Mouse (Mus musculus): Measurements from ENCODE around the gene Txnrd2.

The Txnrd2 gene

GRCm38 (mm10) chr16:18393595-18393994 is 32.6 kb upstream of the Txnrd2 start:
- no peak for DNase-seq (ENCODE audit: low spot score in 2 of 2)

- DNase-seq (ENCODE audit: low spot score in 2 of 2), result no peak
These were observed 32.1 kb upstream of the Txnrd2 start for GRCm38 (mm10) chr16:18394056-18394455.

- no peak for DNase-seq (ENCODE audit: low spot score in 2 of 2)
These were observed 31.2 kb upstream of the Txnrd2 start for GRCm38 (mm10) chr16:18394777-18395619.

- DNase-seq (ENCODE audit: low spot score in 2 of 2), result no peak
These were observed 30.6 kb upstream of the Txnrd2 start for GRCm38 (mm10) chr16:18395620-18396036.

- DNase-seq (ENCODE audit: low spot score in 2 of 2), result no peak
These were observed 30.0 kb upstream of the Txnrd2 start for GRCm38 (mm10) chr16:18396201-18396600.

- no peak for DNase-seq (ENCODE audit: low spot score in 2 of 2)
These were observed 29.2 kb upstream of the Txnrd2 start for GRCm38 (mm10) chr16:18396791-18397621.

GRCm38 (mm10) chr16:18400028-18400427 is 26.2 kb upstream of the Txnrd2 start:
- no peak for DNase-seq (ENCODE audit: low spot score in 2 of 2)

GRCm38 (mm10) chr16:18400472-18401216 is 25.5 kb upstream of the Txnrd2 start:
- DNase-seq (ENCODE audit: low spot score in 2 of 2), result no peak

GRCm38 (mm10) chr16:18403285-18403684 is 22.9 kb upstream of the Txnrd2 start:
- no peak for DNase-seq (ENCODE audit: low spot score in 2 of 2)

GRCm38 (mm10) chr16:18405091-18405854 is 20.9 kb upstream of the Txnrd2 start:
- no peak for DNase-seq (ENCODE audit: low spot score in 2 of 2)

GRCm38 (mm10) chr16:18405876-18406275 is 20.3 kb upstream of the Txnrd2 start:
- no peak for DNase-seq (ENCODE audit: low spot score in 2 of 2)

- peak in 1 of 2 experiments; percentile 53 for DNase-seq (ENCODE audit: low spot score in 2 of 2)
These were observed 19.9 kb upstream of the Txnrd2 start for GRCm38 (mm10) chr16:18406293-18406692.

GRCm38 (mm10) chr16:18407912-18408311 is 18.3 kb upstream of the Txnrd2 start:
- DNase-seq (ENCODE audit: low spot score in 2 of 2), result no peak

GRCm38 (mm10) chr16:18409776-18410175 is 16.4 kb upstream of the Txnrd2 start:
- no peak for DNase-seq (ENCODE audit: low spot score in 2 of 2)

- no peak for DNase-seq (ENCODE audit: low spot score in 2 of 2)
These were observed 15.8 kb upstream of the Txnrd2 start for GRCm38 (mm10) chr16:18410418-18410817.

GRCm38 (mm10) chr16:18411026-18411649 is 15.0 kb upstream of the Txnrd2 start:
- DNase-seq (ENCODE audit: low spot score in 2 of 2), result no peak

- no peak for DNase-seq (ENCODE audit: low spot score in 2 of 2)
These were observed 14.2 kb upstream of the Txnrd2 start for GRCm38 (mm10) chr16:18411802-18412476.

- DNase-seq (ENCODE audit: low spot score in 2 of 2), result no peak
These were observed 13.0 kb upstream of the Txnrd2 start for GRCm38 (mm10) chr16:18413032-18413816.

- DNase-seq (ENCODE audit: low spot score in 2 of 2), result no peak
These were observed 10.0 kb upstream of the Txnrd2 start for GRCm38 (mm10) chr16:18416094-18416761.
